Mouse (Mus musculus): ENCODE results near the gene Ifi27l2a. TPM values are rescaled to one million over a fixed set of nuclear protein-coding genes. Genes with fewer than 3 reads are reported as not detected.

Ifi27l2a gene
- polyA plus RNA-seq, 1 experiment = 427 TPM

DNA sequence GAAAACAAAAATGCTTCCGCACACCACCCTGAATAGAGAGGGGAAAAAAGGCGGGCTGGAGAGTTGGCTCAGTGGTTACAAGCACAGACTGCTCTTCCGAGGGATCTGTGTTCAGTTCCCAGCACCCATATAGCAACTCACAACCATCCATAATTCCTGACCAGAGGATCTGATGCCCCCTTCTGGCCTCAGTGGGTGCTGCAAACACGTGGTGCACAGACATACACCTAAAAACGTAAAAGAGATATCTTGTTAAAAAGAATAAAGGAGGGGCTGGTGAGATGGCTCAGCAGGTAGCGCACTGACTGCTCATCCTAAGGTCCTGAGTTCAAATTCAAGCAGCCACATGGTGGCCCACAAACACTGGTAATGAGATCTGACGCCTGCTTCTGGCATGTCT lies 16.8 kb downstream of the Ifi27l2a start:
- TF ChIP-seq CTCF (conservative IDR thresholded peaks at IDR 0.05; ENCODE audit: insufficient read depth, insufficient read length, low read depth, low read length) (no peak), POLR2A (IDR thresholded peaks at IDR 0.05; ENCODE audit: low read depth, low read length) (no peak)
- H3K4me3 ChIP-seq (ENCODE audit: insufficient read depth, low read depth, low read length) = no peak overlapping the region
- H3K4me1 ChIP-seq (ENCODE audit: control insufficient read depth, insufficient read depth, low read length) = peaks cover 10% of the 10 kb centered on the region
- DNase-seq = no peak
- no peaks in the 10 kb centered on the region for H3K27me3 ChIP-seq (replicated peaks; ENCODE audit: control insufficient read depth, insufficient read depth, low read length)
- 91% methylated on average over 7 of the region's 7 CpGs for WGBS
- no peaks in the 10 kb centered on the region; the same call in 1 of the 2 replicates for H3K36me3 ChIP-seq (ENCODE audit: control insufficient read depth, insufficient read depth, low read length)
- no peak overlapping the region for H3K27ac ChIP-seq (ENCODE audit: insufficient read depth, low read depth, low read length)

DNA sequence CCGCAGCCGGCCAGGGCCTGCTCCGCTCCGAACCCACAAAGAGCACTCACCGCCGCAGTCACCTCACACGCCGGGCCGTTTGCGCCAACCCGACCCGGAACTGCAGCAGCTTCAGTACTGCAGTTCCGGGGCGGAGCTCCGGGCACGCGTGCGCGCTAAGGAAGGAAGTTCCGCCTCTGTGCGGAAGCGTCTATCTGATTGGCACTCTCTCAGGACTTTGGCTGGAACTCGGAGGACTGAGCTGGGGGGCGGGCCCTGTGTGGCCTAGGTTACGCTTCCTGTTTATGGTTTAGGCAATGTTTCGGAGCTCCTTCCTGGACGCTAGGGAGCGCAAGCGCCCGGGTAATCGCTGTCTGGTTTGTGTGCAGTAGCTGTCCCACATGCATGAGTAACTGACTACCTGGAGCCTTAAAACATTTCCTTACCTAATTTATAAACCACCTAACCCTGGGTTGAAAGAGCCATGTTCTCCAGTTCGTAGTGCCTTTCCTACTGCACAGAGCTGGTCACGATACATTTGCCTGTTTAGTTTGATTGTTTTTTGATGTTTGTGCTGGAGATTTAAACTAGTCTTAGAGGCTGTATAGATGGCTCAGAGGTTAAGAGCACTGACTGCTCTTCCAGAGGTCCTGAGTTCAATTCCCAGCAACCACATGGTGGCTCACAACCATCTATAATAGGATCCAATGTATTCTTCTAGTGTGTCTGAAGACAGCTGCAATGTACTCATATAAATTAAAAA lies 17.6 kb downstream of the Ifi27l2a start, which contains the start of gene Ddx24:
Ddx24 (minus strand) TSS at position 102 of the 742 bp plus-strand sequence.
- DNase-seq = peak; percentile 100
- Histone ChIP-seq H3K36me3 (ENCODE audit: control insufficient read depth, insufficient read depth, low read length) (no peaks in the 10 kb centered on the region; the same call in 1 of the 2 replicates), H3K4me3 (ENCODE audit: insufficient read depth, low read depth, low read length) (peak within 1 kb of the TSS; percentile 85), H3K4me1 (ENCODE audit: control insufficient read depth, insufficient read depth, low read length) (peaks cover 10% of the 10 kb centered on the region), H3K27ac (ENCODE audit: insufficient read depth, low read depth, low read length) (peak within 1 kb of the TSS; percentile 37; the same call in 1 of the 2 replicates), H3K27me3 (replicated peaks; ENCODE audit: control insufficient read depth, insufficient read depth, low read length) (no peaks in the 10 kb centered on the region)
- TF ChIP-seq CTCF (conservative IDR thresholded peaks at IDR 0.05; ENCODE audit: insufficient read depth, insufficient read length, low read depth, low read length) (peak; percentile 96), POLR2A (IDR thresholded peaks at IDR 0.05; ENCODE audit: low read depth, low read length) (peak; percentile 17)
- under 1% methylated on average over 33 of the region's 33 CpGs for WGBS

DNA sequence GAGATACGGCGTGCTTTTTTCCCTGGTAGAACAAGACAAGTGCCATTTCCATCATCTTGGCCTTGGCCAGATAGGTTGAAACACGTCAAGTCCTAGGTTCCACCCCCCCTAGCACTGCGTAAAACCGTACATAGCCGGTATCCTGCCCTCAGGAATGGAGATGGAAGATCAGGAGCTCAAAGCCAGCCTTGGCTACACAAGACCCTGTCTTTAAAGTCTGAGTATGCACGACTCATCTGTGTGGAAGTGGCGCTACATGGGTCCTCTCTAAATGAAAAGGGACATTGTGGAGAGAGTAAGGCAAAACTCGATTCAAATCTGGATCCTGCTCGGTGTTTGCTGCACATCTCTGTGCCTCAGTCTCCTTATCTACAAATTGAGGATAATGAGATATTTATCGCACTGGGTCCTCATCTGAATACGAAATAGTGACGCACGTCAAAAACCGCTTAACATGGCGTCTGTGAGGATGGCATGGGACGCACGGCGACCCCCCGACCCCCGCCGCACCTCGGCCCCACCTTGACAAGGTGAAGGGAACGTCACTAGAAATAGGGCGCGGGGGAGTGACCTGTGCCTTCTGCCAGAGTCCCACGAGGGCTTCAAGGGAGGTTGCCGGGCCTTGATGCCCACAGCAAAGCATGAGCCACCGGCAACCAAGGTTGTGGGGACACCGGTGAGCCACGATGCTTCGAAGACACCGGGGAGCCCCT lies 18.3 kb downstream of the Ifi27l2a start:
- no peak for DNase-seq
- no peaks in the 10 kb centered on the region; the same call in 1 of the 2 replicates for H3K36me3 ChIP-seq (ENCODE audit: control insufficient read depth, insufficient read depth, low read length)
- H3K27ac ChIP-seq (ENCODE audit: insufficient read depth, low read depth, low read length) = peak overlapping the region; percentile 19; the same call in 1 of the 2 replicates
- H3K4me3 ChIP-seq (ENCODE audit: insufficient read depth, low read depth, low read length) = peak overlapping the region; percentile 85
- TF ChIP-seq CTCF (conservative IDR thresholded peaks at IDR 0.05; ENCODE audit: insufficient read depth, insufficient read length, low read depth, low read length) = no peak
- no peak for TF ChIP-seq POLR2A (IDR thresholded peaks at IDR 0.05; ENCODE audit: low read depth, low read length)
- H3K27me3 ChIP-seq (replicated peaks; ENCODE audit: control insufficient read depth, insufficient read depth, low read length) = no peaks in the 10 kb centered on the region
- WGBS = 7% methylated on average over 33 of the region's 33 CpGs
- H3K4me1 ChIP-seq (ENCODE audit: control insufficient read depth, insufficient read depth, low read length) = peaks cover 10% of the 10 kb centered on the region

DNA sequence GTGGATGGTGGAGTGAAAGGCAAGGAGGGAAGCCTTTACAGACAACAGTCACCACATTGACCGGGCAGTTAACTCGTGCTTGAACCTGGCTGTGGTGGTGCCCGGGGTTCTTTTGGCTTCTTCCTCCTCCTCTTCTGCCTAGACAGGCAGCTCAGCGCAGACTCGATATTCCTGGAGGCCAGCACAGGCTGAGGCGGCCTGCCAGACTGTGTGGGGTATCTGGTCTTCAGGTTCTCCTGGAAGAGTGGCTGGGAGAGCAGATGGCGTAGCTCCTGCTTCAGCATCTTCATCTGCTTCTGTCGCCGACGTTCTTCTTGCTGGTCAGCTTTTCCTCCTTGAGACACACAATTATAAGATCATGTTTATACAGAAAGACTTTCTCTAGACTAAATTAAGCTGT lies 35.3 kb downstream of the Ifi27l2a start:
- no peak for TF ChIP-seq CTCF (conservative IDR thresholded peaks at IDR 0.05; ENCODE audit: insufficient read depth, insufficient read length, low read depth, low read length)
- TF ChIP-seq POLR2A (IDR thresholded peaks at IDR 0.05; ENCODE audit: low read depth, low read length) = no peak
- Histone ChIP-seq H3K27me3 (replicated peaks; ENCODE audit: control insufficient read depth, insufficient read depth, low read length) (no peaks in the 10 kb centered on the region), H3K4me3 (ENCODE audit: insufficient read depth, low read depth, low read length) (no peak overlapping the region), H3K36me3 (ENCODE audit: control insufficient read depth, insufficient read depth, low read length) (0 out of 2 replicates have a peak, but pooled peaks cover 2% of the 10 kb centered on the region), H3K4me1 (ENCODE audit: control insufficient read depth, insufficient read depth, low read length) (no peaks in the 10 kb centered on the region), H3K27ac (ENCODE audit: insufficient read depth, low read depth, low read length) (no peak overlapping the region)
- WGBS = 90% methylated on average over 10 of the region's 10 CpGs
- no peak for DNase-seq

DNA sequence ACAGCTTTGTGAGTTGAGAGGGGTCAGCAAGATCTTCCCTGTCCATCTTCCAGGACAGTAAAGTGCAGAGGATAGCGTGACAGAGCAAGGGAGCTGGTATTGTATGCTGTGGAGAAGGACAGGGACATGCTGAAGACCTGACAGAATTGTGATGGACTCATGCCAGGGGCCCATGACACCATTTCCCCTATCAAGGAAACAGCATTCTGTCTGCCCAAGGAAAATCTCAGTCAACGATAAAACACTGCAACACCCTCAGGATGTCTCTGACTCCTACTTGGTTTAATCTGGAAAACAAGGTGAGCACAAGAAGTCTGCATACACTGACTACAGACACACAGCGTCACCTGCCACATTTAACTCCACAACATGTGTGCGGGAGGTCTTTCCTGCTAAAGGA lies 35.8 kb downstream of the Ifi27l2a start, which contains the start of gene 9330161L09Rik:
9330161L09Rik (minus strand) TSS at position 101 of the 400 bp plus-strand sequence.
- no peak within 1 kb of the TSS for H3K27ac ChIP-seq (ENCODE audit: insufficient read depth, low read depth, low read length)
- WGBS = 87% methylated on average over 4 of the region's 4 CpGs
- TF ChIP-seq POLR2A (IDR thresholded peaks at IDR 0.05; ENCODE audit: low read depth, low read length) (no peak), CTCF (conservative IDR thresholded peaks at IDR 0.05; ENCODE audit: insufficient read depth, insufficient read length, low read depth, low read length) (no peak)
- H3K27me3 ChIP-seq (replicated peaks; ENCODE audit: control insufficient read depth, insufficient read depth, low read length) = no peaks in the 10 kb centered on the region
- H3K4me3 ChIP-seq (ENCODE audit: insufficient read depth, low read depth, low read length) = no peak within 1 kb of the TSS
- H3K36me3 ChIP-seq (ENCODE audit: control insufficient read depth, insufficient read depth, low read length) = 0 out of 2 replicates have a peak, but pooled peaks cover 2% of the 10 kb centered on the region
- no peaks in the 10 kb centered on the region for H3K4me1 ChIP-seq (ENCODE audit: control insufficient read depth, insufficient read depth, low read length)
- DNase-seq = no peak

DNA sequence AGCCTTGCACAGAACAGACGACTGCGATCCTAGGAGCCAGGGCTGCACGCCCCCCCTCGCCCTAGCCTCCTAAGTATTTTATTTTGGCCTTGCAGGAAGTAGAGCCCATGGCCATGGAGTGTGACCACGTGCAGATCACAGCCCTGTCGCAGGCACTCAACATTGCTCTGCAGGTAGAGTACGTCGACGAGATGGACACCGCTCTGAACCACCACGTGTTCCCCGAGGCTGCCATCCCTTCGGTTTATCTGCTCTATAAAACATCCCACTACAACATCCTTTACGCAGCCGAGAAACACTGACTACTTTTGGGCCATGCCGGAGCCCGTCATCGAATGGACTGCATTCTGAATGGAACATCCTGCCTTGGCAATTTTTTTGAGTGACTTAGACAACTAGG lies 39.3 kb downstream of the Ifi27l2a start:
- no peak overlapping the region for H3K4me3 ChIP-seq (ENCODE audit: insufficient read depth, low read depth, low read length)
- 83% methylated on average over 18 of the region's 18 CpGs for WGBS
- no peak overlapping the region for H3K27ac ChIP-seq (ENCODE audit: insufficient read depth, low read depth, low read length)
- H3K4me1 ChIP-seq (ENCODE audit: control insufficient read depth, insufficient read depth, low read length) = no peaks in the 10 kb centered on the region
- DNase-seq = no peak
- H3K36me3 ChIP-seq (ENCODE audit: control insufficient read depth, insufficient read depth, low read length) = no peaks in the 10 kb centered on the region
- TF ChIP-seq CTCF (conservative IDR thresholded peaks at IDR 0.05; ENCODE audit: insufficient read depth, insufficient read length, low read depth, low read length) (no peak), POLR2A (IDR thresholded peaks at IDR 0.05; ENCODE audit: low read depth, low read length) (no peak)
- H3K27me3 ChIP-seq (replicated peaks; ENCODE audit: control insufficient read depth, insufficient read depth, low read length) = no peaks in the 10 kb centered on the region

DNA sequence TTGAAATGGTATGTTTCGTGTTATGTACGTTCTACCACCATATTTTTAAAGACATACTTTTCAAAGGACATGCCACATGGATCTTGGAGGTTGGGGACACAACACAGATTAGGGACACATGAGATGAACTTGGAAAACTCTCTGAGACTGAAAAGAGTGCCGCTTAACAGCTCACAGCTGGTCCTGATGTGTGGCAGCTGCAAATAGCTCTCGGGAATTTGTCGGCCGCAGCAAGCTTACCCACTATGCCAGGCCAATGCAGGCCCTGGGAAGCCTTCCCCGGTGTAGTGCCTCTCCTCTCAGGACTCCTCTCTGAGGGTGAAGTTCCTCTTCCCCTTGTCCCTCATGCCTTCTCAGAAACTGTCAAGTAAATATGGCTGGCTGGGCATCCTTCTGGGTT lies 46.7 kb downstream of the Ifi27l2a start:
- no peak overlapping the region for H3K4me3 ChIP-seq (ENCODE audit: insufficient read depth, low read depth, low read length)
- no peak overlapping the region for H3K27ac ChIP-seq (ENCODE audit: insufficient read depth, low read depth, low read length)
- DNase-seq = no peak
- H3K4me1 ChIP-seq (ENCODE audit: control insufficient read depth, insufficient read depth, low read length) = peaks cover 7% of the 10 kb centered on the region
- 83% methylated on average over 7 of the region's 7 CpGs for WGBS
- no peaks in the 10 kb centered on the region for H3K36me3 ChIP-seq (ENCODE audit: control insufficient read depth, insufficient read depth, low read length)
- H3K27me3 ChIP-seq (replicated peaks; ENCODE audit: control insufficient read depth, insufficient read depth, low read length) = no peaks in the 10 kb centered on the region
- TF ChIP-seq POLR2A (IDR thresholded peaks at IDR 0.05; ENCODE audit: low read depth, low read length) (no peak), CTCF (conservative IDR thresholded peaks at IDR 0.05; ENCODE audit: insufficient read depth, insufficient read length, low read depth, low read length) (no peak)
